Mouse (Mus musculus): ENCODE data around the gene Rcan1. TPM values are rescaled to one million over a fixed set of nuclear protein-coding genes. Genes with fewer than 3 reads are reported as not detected.

Rcan1 gene
- polyA plus RNA-seq, 1 experiment, result 25.9 TPM

- Histone ChIP-seq H3K4me3 (ENCODE audit: insufficient read depth, low read length) (no peak overlapping the region), H3K4me1 (ENCODE audit: control insufficient read depth, insufficient read depth, low read length) (peaks cover 10% of the 10 kb centered on the region), H3K27ac (ENCODE audit: insufficient read depth, low read length) (no peak overlapping the region)
- TF ChIP-seq CTCF (IDR thresholded peaks at IDR 0.05; ENCODE audit: borderline replicate concordance, insufficient read depth, low read length) (no peak), POLR2A (IDR thresholded peaks at IDR 0.05; ENCODE audit: low read depth, low read length) (no peak)
Observed at GRCm38 (mm10) chr16:92398574-92399118, 72.0 kb downstream of the Rcan1 start.

GRCm38 (mm10) chr16:92397745-92398573 is 72.7 kb downstream of the Rcan1 start:
- H3K4me1 ChIP-seq (ENCODE audit: control insufficient read depth, insufficient read depth, low read length), result peaks cover 10% of the 10 kb centered on the region

GRCm38 (mm10) chr16:92393732-92394131 is 76.9 kb downstream of the Rcan1 start:
- TF ChIP-seq CTCF (IDR thresholded peaks at IDR 0.05; ENCODE audit: borderline replicate concordance, insufficient read depth, low read length) (no peak), POLR2A (IDR thresholded peaks at IDR 0.05; ENCODE audit: low read depth, low read length) (no peak)
- peaks cover 2% of the 10 kb centered on the region; the same call in 1 of the 2 replicates for H3K4me1 ChIP-seq (ENCODE audit: control insufficient read depth, insufficient read depth, low read length)
- no peak overlapping the region for H3K4me3 ChIP-seq (ENCODE audit: insufficient read depth, low read length)
- no peak overlapping the region for H3K27ac ChIP-seq (ENCODE audit: insufficient read depth, low read length)

More at GRCm38 (mm10) chr16:92397745-92398573, 72.7 kb downstream of the Rcan1 start:
- TF ChIP-seq CTCF (IDR thresholded peaks at IDR 0.05; ENCODE audit: borderline replicate concordance, insufficient read depth, low read length), result no peak
- H3K4me3 ChIP-seq (ENCODE audit: insufficient read depth, low read length), result no peak overlapping the region
- H3K27ac ChIP-seq (ENCODE audit: insufficient read depth, low read length), result no peak overlapping the region

- no peaks in the 10 kb centered on the region for H3K4me1 ChIP-seq (ENCODE audit: control insufficient read depth, insufficient read depth, low read length)
- no peak for TF ChIP-seq CTCF (IDR thresholded peaks at IDR 0.05; ENCODE audit: borderline replicate concordance, insufficient read depth, low read length)
- no peak for TF ChIP-seq POLR2A (IDR thresholded peaks at IDR 0.05; ENCODE audit: low read depth, low read length)
- no peak overlapping the region for H3K27ac ChIP-seq (ENCODE audit: insufficient read depth, low read length)
- H3K4me3 ChIP-seq (ENCODE audit: insufficient read depth, low read length), result no peak overlapping the region
Observed at GRCm38 (mm10) chr16:92387692-92388091, 83.0 kb downstream of the Rcan1 start.

GRCm38 (mm10) chr16:92385062-92385461 is 85.6 kb downstream of the Rcan1 start:
- Histone ChIP-seq H3K27ac (ENCODE audit: insufficient read depth, low read length) (no peak overlapping the region), H3K4me3 (ENCODE audit: insufficient read depth, low read length) (no peak overlapping the region), H3K4me1 (ENCODE audit: control insufficient read depth, insufficient read depth, low read length) (no peaks in the 10 kb centered on the region)
- TF ChIP-seq CTCF (IDR thresholded peaks at IDR 0.05; ENCODE audit: borderline replicate concordance, insufficient read depth, low read length) (peak; percentile 35; the same call in 1 of the 2 replicates), POLR2A (IDR thresholded peaks at IDR 0.05; ENCODE audit: low read depth, low read length) (no peak)

- Histone ChIP-seq H3K4me1 (ENCODE audit: control insufficient read depth, insufficient read depth, low read length) (no peaks in the 10 kb centered on the region), H3K4me3 (ENCODE audit: insufficient read depth, low read length) (no peak overlapping the region), H3K27ac (ENCODE audit: insufficient read depth, low read length) (no peak overlapping the region)
- TF ChIP-seq POLR2A (IDR thresholded peaks at IDR 0.05; ENCODE audit: low read depth, low read length), result no peak
- no peak for TF ChIP-seq CTCF (IDR thresholded peaks at IDR 0.05; ENCODE audit: borderline replicate concordance, insufficient read depth, low read length)
Observed at GRCm38 (mm10) chr16:92383412-92383811, 87.3 kb downstream of the Rcan1 start.

- H3K4me1 ChIP-seq (ENCODE audit: control insufficient read depth, insufficient read depth, low read length), result no peaks in the 10 kb centered on the region
- H3K4me3 ChIP-seq (ENCODE audit: insufficient read depth, low read length), result no peak overlapping the region
- no peak overlapping the region for H3K27ac ChIP-seq (ENCODE audit: insufficient read depth, low read length)
- TF ChIP-seq CTCF (IDR thresholded peaks at IDR 0.05; ENCODE audit: borderline replicate concordance, insufficient read depth, low read length) (no peak), POLR2A (IDR thresholded peaks at IDR 0.05; ENCODE audit: low read depth, low read length) (no peak)
Observed at GRCm38 (mm10) chr16:92382508-92382907, 88.2 kb downstream of the Rcan1 start.

- no peak overlapping the region for H3K27ac ChIP-seq (ENCODE audit: insufficient read depth, low read length)
- TF ChIP-seq CTCF (IDR thresholded peaks at IDR 0.05; ENCODE audit: borderline replicate concordance, insufficient read depth, low read length) (no peak), POLR2A (IDR thresholded peaks at IDR 0.05; ENCODE audit: low read depth, low read length) (no peak)
- no peak overlapping the region for H3K4me3 ChIP-seq (ENCODE audit: insufficient read depth, low read length)
Observed at GRCm38 (mm10) chr16:92381092-92381491, 89.6 kb downstream of the Rcan1 start.

GRCm38 (mm10) chr16:92376976-92377375 is 93.7 kb downstream of the Rcan1 start:
- no peak overlapping the region for H3K27ac ChIP-seq (ENCODE audit: insufficient read depth, low read length)
- TF ChIP-seq POLR2A (IDR thresholded peaks at IDR 0.05; ENCODE audit: low read depth, low read length) (no peak), CTCF (IDR thresholded peaks at IDR 0.05; ENCODE audit: borderline replicate concordance, insufficient read depth, low read length) (no peak)
- no peaks in the 10 kb centered on the region for H3K4me1 ChIP-seq (ENCODE audit: control insufficient read depth, insufficient read depth, low read length)
- no peak overlapping the region for H3K4me3 ChIP-seq (ENCODE audit: insufficient read depth, low read length)

More at GRCm38 (mm10) chr16:92381092-92381491, 89.6 kb downstream of the Rcan1 start:
- H3K4me1 ChIP-seq (ENCODE audit: control insufficient read depth, insufficient read depth, low read length), result no peaks in the 10 kb centered on the region

- Histone ChIP-seq H3K27ac (ENCODE audit: insufficient read depth, low read length) (no peak overlapping the region), H3K4me3 (ENCODE audit: insufficient read depth, low read length) (no peak overlapping the region), H3K4me1 (ENCODE audit: control insufficient read depth, insufficient read depth, low read length) (no peaks in the 10 kb centered on the region)
- TF ChIP-seq POLR2A (IDR thresholded peaks at IDR 0.05; ENCODE audit: low read depth, low read length) (no peak), CTCF (IDR thresholded peaks at IDR 0.05; ENCODE audit: borderline replicate concordance, insufficient read depth, low read length) (no peak)
Observed at GRCm38 (mm10) chr16:92371623-92372022, 99.0 kb downstream of the Rcan1 start.
